Mouse (Mus musculus) midbrain, embryonic 16.5 days (tissue): ENCODE measurements around the gene Rmi2. TPM values are rescaled to one million over a fixed set of nuclear protein-coding genes. Genes with fewer than 3 reads are reported as not detected.

Experiments used
- ATAC-seq: fragments of 200-750 bp; cut with Nextera tagmentation; 2 replicates; pipeline ENCODE4 v1.8.0; 2017; ENCODE audit warnings: moderate TSS enrichment
- H3K27ac ChIP-seq: fragments of 300-500 bp; sonication (generic); 2 replicates; pipeline ENCODE4 v1.5.1; 2014; ENCODE audit warnings: mild to moderate bottlenecking, low read length, mixed read lengths
- H3K27me3 ChIP-seq: fragments of 300-500 bp; sonication (generic); 2 replicates; pipeline ENCODE4 v1.6.1; 2014; ENCODE audit warnings: low read depth, low read length, mixed read lengths; ENCODE audit not compliant: control insufficient read depth, insufficient read depth
- H3K36me3 ChIP-seq: fragments of 300-500 bp; sonication (generic); 2 replicates; pipeline ENCODE4 v1.6.1; 2014; ENCODE audit warnings: mild to moderate bottlenecking, low read length, moderate library complexity, mixed read lengths; ENCODE audit not compliant: control insufficient read depth, insufficient read depth
- H3K4me1 ChIP-seq: fragments of 300-500 bp; sonication (generic); 2 replicates; pipeline ENCODE4 v1.6.1; 2014; ENCODE audit warnings: mild to moderate bottlenecking, low read length, mixed read lengths; ENCODE audit not compliant: control insufficient read depth, insufficient read depth
- H3K4me2 ChIP-seq: fragments of 300-500 bp; sonication (generic); 2 replicates; pipeline ENCODE4 v1.6.1; 2014; ENCODE audit warnings: mild to moderate bottlenecking, low read length, mixed read lengths
- H3K4me3 ChIP-seq: fragments of 300-500 bp; sonication (generic); 2 replicates; pipeline ENCODE4 v1.5.1; 2014; ENCODE audit warnings: low read depth, mild to moderate bottlenecking, low read length, moderate library complexity, mixed read lengths
- H3K9ac ChIP-seq: fragments of 300-500 bp; sonication (generic); 2 replicates; pipeline ENCODE4 v1.6.1; 2014; ENCODE audit warnings: low read depth, low read length, mixed read lengths
- H3K9me3 ChIP-seq: fragments of 300-500 bp; sonication (generic); replicated peaks from 2 replicates; pipeline ENCODE4 v1.6.1; 2014; ENCODE audit warnings: mild to moderate bottlenecking, low read length, mixed read lengths; ENCODE audit not compliant: control insufficient read depth, poor library complexity, severe bottlenecking
- WGBS: fragments of 180-500 bp; shearing (Covaris S2); extraction: QIAGEN DNeasy Blood & Tissue Kit; methylation state at CpG from one replicate; pipeline ENCODE4 v1.1.7; 2014; 5-methylcytosine and 5-hydroxymethylcytosine counted together
- polyA plus RNA-seq: library from polyadenylated mRNA; unstranded; fragments of >200 nt; fragmentation: Nextera tagmentation; extraction: Ambion mirVana; gene quantifications from 2 replicates; pipeline ENCODE4 v1.2.1, GENCODE M21; 2015

The Rmi2 gene
- polyA plus RNA-seq, 1 experiment from 2014 or later = 0.31 TPM

DNA sequence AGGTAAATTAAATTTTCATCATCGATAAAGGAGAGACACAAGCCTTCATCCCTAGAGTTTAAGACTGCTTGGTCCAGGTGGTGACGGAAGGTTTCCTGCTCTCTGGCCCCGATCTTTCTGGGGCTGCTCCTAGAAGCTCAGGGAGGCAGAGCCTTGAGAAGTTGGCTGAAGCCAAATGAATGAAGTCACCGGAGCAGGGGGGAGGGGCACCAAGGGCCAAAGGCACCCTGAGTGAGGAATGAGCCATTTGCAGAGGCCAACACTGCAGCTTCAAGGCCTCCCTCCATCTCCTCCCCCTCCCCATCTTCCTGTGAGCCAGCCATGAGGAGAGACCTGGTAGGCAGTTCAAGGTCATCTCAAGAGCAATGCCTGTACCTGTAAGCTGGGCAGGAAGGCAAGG lies 58.3 kb downstream of the Rmi2 start:
- Histone ChIP-seq H3K4me1 (no peaks in the 10 kb centered on the region), H3K9me3 (no peaks in the 10 kb centered on the region), H3K36me3 (no peaks in the 10 kb centered on the region), H3K9ac (no peak overlapping the region), H3K27ac (no peak overlapping the region), H3K27me3 (no peaks in the 10 kb centered on the region), H3K4me2 (no peak overlapping the region), H3K4me3 (no peak overlapping the region)
- ATAC-seq = no peak
- 84% methylated on average over 4 of the region's 4 CpGs for WGBS

DNA sequence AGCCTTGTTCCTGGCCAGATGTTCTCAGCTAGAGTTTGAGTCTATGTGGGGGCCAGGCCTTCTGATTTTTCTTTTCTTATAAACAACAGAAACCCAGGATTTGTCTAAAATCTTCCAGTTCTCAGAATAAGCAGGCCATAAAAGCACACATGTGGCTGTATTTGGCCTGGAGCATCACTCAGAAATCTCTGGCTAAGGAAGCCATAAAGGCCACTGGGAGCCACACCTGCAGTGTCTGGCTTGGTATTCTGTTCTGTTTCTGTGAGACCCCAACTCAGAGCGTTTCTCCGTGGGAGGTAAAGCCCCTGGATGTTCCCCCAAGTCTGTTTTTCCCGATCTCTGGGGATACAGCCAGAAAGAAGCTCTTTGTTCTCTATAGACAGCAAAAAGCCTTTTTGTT lies 61.0 kb downstream of the Rmi2 start:
- no peaks in the 10 kb centered on the region for H3K9me3 ChIP-seq
- H3K36me3 ChIP-seq = no peaks in the 10 kb centered on the region
- no peak overlapping the region for H3K4me2 ChIP-seq
- H3K4me1 ChIP-seq = no peaks in the 10 kb centered on the region
- no peak overlapping the region for H3K9ac ChIP-seq
- 71% methylated on average over 3 of the region's 3 CpGs for WGBS
- H3K27ac ChIP-seq = no peak overlapping the region
- no peak overlapping the region for H3K4me3 ChIP-seq
- H3K27me3 ChIP-seq = no peaks in the 10 kb centered on the region
- no peak for ATAC-seq

DNA sequence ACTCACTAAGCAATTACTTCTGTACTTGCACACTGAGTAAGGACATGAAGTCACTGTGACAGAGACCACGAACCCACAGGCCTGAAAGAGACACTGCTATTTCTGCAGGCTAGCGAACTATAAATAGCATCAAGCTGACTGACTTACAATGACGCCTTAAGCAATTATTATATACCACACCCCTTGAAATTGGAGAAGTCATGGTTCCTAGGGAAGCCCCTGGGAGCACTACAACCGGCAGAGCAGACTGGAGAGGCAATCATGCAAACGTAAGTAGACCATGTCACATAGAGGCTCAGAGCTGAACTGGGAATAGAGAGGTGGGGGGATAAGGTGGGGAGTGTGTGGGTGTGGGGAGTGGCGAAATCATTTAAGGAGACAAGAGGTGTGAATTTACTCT lies 62.5 kb downstream of the Rmi2 start:
- Histone ChIP-seq H3K27me3 (no peaks in the 10 kb centered on the region), H3K9me3 (no peaks in the 10 kb centered on the region), H3K36me3 (no peaks in the 10 kb centered on the region), H3K4me1 (no peaks in the 10 kb centered on the region), H3K9ac (no peak overlapping the region), H3K4me3 (no peak overlapping the region), H3K4me2 (no peak overlapping the region), H3K27ac (no peak overlapping the region)
- 42% methylated on average over 6 of the region's 6 CpGs for WGBS
- no peak for ATAC-seq

DNA sequence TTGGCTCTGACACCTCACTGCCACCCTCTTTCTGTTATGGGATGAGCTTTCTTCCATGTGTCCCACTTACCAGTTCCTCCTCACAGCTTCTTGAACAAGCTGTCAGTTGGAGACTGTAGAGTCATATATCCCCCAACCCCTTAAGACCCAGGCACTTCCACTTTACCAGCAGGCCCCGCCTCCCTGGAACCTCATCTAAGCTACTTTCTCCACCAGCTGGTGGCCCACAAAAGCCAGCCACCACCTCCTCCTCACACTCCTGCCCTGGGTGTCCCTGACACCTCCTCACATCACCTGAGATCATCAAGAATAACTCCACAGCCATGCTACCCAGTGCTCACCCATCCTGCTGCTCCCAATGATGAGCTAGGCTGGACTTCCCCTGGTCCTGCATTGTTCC lies 65.9 kb downstream of the Rmi2 start:
- no peaks in the 10 kb centered on the region for H3K27me3 ChIP-seq
- H3K36me3 ChIP-seq = no peaks in the 10 kb centered on the region
- no peak overlapping the region for H3K4me2 ChIP-seq
- H3K27ac ChIP-seq = no peak overlapping the region
- no peak overlapping the region for H3K4me3 ChIP-seq
- ATAC-seq = no peak
- WGBS = 95% methylated on average over 1 of the region's 1 CpGs
- H3K4me1 ChIP-seq = no peaks in the 10 kb centered on the region
- no peak overlapping the region for H3K9ac ChIP-seq
- no peaks in the 10 kb centered on the region for H3K9me3 ChIP-seq

DNA sequence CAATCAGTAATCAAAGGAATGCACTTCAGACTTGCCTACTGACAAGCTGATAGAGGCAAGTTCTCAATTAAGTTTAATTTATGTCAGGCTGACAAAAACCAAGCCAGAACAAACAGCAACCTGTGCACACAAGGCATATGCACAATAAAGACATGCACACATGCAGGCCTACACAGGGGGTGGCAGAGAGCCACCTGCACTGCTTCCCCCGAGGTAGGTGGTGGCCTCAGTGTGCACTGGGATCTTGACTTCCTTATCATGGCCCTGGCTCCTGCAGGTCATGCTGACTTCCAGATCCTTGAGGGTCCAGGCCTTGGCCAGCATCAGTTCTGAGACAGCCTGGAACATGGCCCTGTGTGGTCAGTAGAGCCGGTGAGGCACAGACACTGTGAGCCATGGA lies 67.1 kb downstream of the Rmi2 start:
- H3K4me1 ChIP-seq = no peaks in the 10 kb centered on the region
- no peak overlapping the region for H3K4me3 ChIP-seq
- 88% methylated on average over 2 of the region's 2 CpGs for WGBS
- no peak overlapping the region for H3K4me2 ChIP-seq
- no peaks in the 10 kb centered on the region for H3K9me3 ChIP-seq
- no peak overlapping the region for H3K27ac ChIP-seq
- no peaks in the 10 kb centered on the region for H3K36me3 ChIP-seq
- H3K9ac ChIP-seq = no peak overlapping the region
- ATAC-seq = no peak
- no peaks in the 10 kb centered on the region for H3K27me3 ChIP-seq

DNA sequence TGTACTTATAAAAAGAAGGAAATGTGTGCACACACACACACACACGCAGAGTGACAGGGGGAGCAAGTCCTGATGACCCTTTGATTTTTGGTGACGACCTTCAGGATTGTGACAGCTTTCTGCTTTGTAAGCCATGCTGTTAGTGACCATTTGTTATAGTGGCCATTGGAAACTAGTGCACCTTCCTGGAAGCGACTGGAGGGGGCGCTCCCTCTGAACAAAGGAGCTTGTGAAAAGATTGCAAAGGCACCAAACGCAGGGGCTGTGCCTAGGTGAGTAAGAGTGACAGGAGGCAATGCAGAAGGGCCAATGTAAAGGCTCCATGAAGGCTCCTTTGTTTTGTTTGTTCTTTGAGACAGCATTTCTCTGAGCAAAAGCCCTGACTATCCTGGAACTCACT lies 68.0 kb downstream of the Rmi2 start:
- WGBS = 55% methylated on average over 5 of the region's 5 CpGs
- Histone ChIP-seq H3K27ac (no peak overlapping the region), H3K4me3 (no peak overlapping the region), H3K4me1 (no peaks in the 10 kb centered on the region), H3K9ac (no peak overlapping the region), H3K4me2 (no peak overlapping the region), H3K36me3 (no peaks in the 10 kb centered on the region), H3K27me3 (no peaks in the 10 kb centered on the region), H3K9me3 (no peaks in the 10 kb centered on the region)
- no peak for ATAC-seq

DNA sequence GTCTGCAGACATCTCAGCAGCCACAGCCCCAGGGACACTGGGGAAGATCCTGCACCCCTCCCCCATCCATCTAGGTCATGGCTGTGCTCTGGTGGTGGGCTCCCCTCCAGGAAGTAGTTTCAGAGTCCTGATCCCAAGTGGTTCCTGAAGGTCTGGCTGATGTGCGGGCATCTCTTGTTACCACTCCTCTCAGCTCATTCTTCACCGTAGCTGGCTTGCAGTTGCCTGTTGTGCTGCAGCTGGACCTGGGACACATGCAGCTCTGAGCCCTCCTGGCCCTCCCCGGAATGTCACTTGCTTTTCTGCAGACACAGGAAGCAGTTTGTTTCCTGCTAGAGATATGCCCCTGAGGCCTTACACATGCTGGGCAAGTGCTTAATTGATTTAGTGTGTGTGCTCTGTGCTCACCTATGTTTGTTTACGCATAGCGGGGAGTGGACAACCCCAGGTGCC lies 70.8 kb downstream of the Rmi2 start:
- H3K9ac ChIP-seq = no peak overlapping the region
- ATAC-seq = no peak
- H3K36me3 ChIP-seq = no peaks in the 10 kb centered on the region
- no peak overlapping the region for H3K27ac ChIP-seq
- no peaks in the 10 kb centered on the region for H3K9me3 ChIP-seq
- H3K4me3 ChIP-seq = no peak overlapping the region
- no peak overlapping the region for H3K4me2 ChIP-seq
- no peaks in the 10 kb centered on the region for H3K27me3 ChIP-seq
- no peaks in the 10 kb centered on the region for H3K4me1 ChIP-seq
- 85% methylated on average over 5 of the region's 5 CpGs for WGBS

DNA sequence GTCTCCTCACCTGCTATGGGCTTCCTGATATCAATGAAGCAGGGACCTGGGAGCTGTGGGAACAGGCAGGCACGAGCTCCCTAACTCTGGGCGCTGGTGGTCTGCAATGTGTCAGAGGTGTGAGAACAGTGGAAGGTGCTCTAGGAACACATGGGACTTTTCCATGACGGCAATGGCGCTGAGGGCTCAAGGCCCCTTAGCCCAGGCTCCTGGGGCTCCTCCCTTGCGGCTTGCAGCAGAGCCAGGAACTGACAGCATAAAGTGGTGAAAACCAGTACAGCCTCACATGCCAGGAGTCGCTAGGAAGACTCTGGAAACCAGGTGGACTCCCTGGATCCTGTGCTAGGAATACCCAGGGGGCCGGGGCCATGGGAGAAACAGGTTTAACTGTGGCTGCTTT lies 75.7 kb downstream of the Rmi2 start:
- WGBS = 86% methylated on average over 7 of the region's 7 CpGs
- Histone ChIP-seq H3K36me3 (no peaks in the 10 kb centered on the region), H3K4me2 (no peak overlapping the region), H3K4me1 (no peaks in the 10 kb centered on the region), H3K9me3 (no peaks in the 10 kb centered on the region), H3K27ac (no peak overlapping the region), H3K9ac (no peak overlapping the region), H3K4me3 (no peak overlapping the region), H3K27me3 (no peaks in the 10 kb centered on the region)
- no peak for ATAC-seq

DNA sequence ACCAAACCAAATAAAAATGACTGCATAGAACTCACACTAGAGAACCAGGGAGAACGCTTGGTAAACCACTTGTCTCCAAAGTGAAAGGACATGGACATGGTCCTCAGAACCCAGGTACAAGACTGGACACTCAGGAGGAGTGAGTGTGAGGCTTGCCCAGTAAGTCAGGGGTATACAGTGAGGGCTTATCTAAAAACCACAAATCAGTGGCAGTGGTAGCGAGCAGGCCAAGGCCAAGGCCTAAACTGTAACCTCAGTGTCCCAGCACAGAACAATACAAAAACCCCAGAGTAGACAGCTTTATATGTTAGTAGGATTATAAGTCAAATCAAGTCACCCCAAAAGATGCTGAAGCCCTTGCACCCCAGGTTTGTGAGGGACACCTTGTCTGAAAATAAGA lies 76.2 kb downstream of the Rmi2 start:
- H3K9ac ChIP-seq = no peak overlapping the region
- H3K27me3 ChIP-seq = no peaks in the 10 kb centered on the region
- H3K36me3 ChIP-seq = no peaks in the 10 kb centered on the region
- no peaks in the 10 kb centered on the region for H3K4me1 ChIP-seq
- H3K27ac ChIP-seq = no peak overlapping the region
- no peak overlapping the region for H3K4me2 ChIP-seq
- no peak for ATAC-seq
- 90% methylated on average over 2 of the region's 2 CpGs for WGBS
- H3K9me3 ChIP-seq = no peaks in the 10 kb centered on the region
- H3K4me3 ChIP-seq = no peak overlapping the region

DNA sequence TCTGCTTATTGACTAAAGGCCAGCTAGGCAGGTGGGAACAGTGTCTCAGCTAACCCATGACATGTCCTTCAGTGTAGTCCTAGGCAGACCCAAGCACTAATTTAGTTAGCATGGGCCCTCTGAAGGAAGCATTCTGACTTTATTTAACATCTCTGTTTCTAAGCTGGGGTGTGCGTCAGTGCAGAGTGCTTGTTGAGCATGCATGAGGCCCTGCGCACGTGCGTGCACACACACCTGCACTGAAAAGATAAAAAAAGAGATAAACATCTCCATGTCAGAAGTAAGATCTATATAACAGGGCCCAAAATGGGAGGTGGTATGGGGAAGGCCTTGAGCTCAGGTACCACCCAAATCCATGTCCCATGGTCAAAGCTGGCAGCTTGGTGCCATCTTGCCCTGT lies 80.2 kb downstream of the Rmi2 start:
- no peaks in the 10 kb centered on the region for H3K9me3 ChIP-seq
- no peak overlapping the region for H3K27ac ChIP-seq
- 96% methylated on average over 4 of the region's 4 CpGs for WGBS
- ATAC-seq = no peak
- H3K27me3 ChIP-seq = no peaks in the 10 kb centered on the region
- no peak overlapping the region for H3K9ac ChIP-seq
- no peak overlapping the region for H3K4me2 ChIP-seq
- no peaks in the 10 kb centered on the region for H3K4me1 ChIP-seq
- H3K4me3 ChIP-seq = no peak overlapping the region
- H3K36me3 ChIP-seq = no peaks in the 10 kb centered on the region
